Mouse (Mus musculus) heart, postnatal 0 days (tissue): ENCODE measurements around the gene Hoxd8.

Experiments used
- CTCF ChIP-seq: IDR thresholded peaks from 2 replicates; pipeline ENCODE4 v1.5.1; 2016; ENCODE audit warnings: antibody characterized with exemption, control low read depth, low read depth
- EP300 ChIP-seq: IDR thresholded peaks from 2 replicates; pipeline ENCODE4 v1.6.1; 2016; ENCODE audit warnings: antibody characterized with exemption, low read depth

DNA sequence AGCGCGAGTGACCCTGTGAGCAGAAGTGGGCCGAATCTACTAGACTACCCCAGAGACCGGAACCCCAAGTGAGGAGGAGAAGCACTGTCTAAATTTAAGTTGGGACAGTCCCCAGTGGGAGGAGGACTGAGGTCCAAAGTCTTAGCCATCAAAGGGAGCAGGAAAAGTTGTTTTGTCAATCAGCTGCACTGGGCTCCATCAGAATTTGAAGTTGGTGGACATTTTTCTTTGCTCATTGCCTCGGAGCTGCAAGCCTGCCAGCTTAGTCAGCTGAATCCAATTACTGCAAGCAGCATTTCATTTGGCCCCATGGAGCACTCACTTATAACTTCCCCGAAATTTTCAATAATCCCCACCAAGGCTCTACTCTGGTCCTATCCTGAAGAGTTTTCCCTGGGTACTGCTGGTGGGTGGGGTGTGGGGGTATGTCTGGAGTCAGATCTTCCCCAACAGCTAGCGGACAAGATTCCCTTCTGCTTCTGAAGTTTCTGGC is 33.2 kb downstream of the Hoxd8 start:
- TF ChIP-seq CTCF, result no peak
- TF ChIP-seq EP300, result no peak
